Mouse (Mus musculus) myocyte (in vitro differentiated cells): Measurements from ENCODE around the gene Slc25a21.

Source experiments
- POLR2A ChIP-seq: IDR thresholded peaks from one replicate; pipeline ENCODE4 v1.6.1; 2011; ENCODE audit warnings: low read depth, mild to moderate bottlenecking, control low read depth, moderate library complexity; ENCODE audit not compliant: insufficient read length
- POLR2AphosphoS2 ChIP-seq: IDR thresholded peaks from one replicate; pipeline ENCODE4 v1.6.1; 2011; ENCODE audit warnings: low read depth, control low read depth; ENCODE audit not compliant: insufficient read length

DNA sequence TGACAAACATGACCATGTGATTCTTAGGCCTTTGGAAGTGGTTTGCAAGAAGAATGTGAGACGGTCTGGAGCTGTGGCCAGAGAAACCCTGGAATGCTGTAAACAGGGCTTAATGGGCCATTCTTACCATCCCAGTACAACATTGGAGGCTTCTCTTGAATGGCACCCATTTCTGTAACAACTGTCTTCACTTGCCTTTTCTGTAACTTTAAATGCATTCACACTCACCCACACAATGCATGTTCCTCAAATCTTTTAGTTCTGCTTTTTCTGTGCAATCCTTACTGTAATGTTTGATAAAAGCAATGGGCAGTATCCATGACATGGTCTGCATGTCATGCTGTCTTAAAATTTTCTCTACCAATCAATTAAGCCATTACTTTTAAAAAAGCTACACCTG is 95.0 kb downstream of the Slc25a21 start:
- TF ChIP-seq POLR2AphosphoS2, result no peak
- TF ChIP-seq POLR2A, result no peak
